Mouse (Mus musculus): ENCODE measurements at regions not wholly inside any gene's neighbourhood (a gene's known extent, or its start where the extent isn't known, plus 50 kb on each side); places are given as distances from the start of the nearest gene placed in this dataset.

GRCm38 (mm10) chr1:186297464-186297863, 180.4 kb upstream of the Lyplal1 start:
- no peak for DNase-seq (ENCODE audit: low read depth, low spot score)

GRCm38 (mm10) chr1:186295201-186295600, 178.1 kb upstream of the Lyplal1 start:
- no peak for DNase-seq (ENCODE audit: low read depth, low spot score)

GRCm38 (mm10) chr1:186294635-186295034, 177.5 kb upstream of the Lyplal1 start:
- DNase-seq (ENCODE audit: low read depth, low spot score) = no peak

GRCm38 (mm10) chr1:186289117-186289516, 172.0 kb upstream of the Lyplal1 start:
- DNase-seq (ENCODE audit: low read depth, low spot score) = no peak

GRCm38 (mm10) chr1:186287831-186288230, 170.7 kb upstream of the Lyplal1 start:
- DNase-seq (ENCODE audit: low read depth, low spot score) = no peak

GRCm38 (mm10) chr1:186286401-186286800, 169.3 kb upstream of the Lyplal1 start:
- no peak for DNase-seq (ENCODE audit: low read depth, low spot score)

- DNase-seq (ENCODE audit: low read depth, low spot score) = no peak
These were observed 161.0 kb upstream of the Lyplal1 start for GRCm38 (mm10) chr1:186277981-186278634.

GRCm38 (mm10) chr1:186271436-186271835, 154.3 kb upstream of the Lyplal1 start:
- DNase-seq (ENCODE audit: low read depth, low spot score) = no peak

GRCm38 (mm10) chr1:186267317-186267716, 150.2 kb upstream of the Lyplal1 start:
- DNase-seq (ENCODE audit: low read depth, low spot score) = peak; percentile 71

GRCm38 (mm10) chr1:186264639-186265038, 147.5 kb upstream of the Lyplal1 start:
- no peak for DNase-seq (ENCODE audit: low read depth, low spot score)

- no peak for DNase-seq (ENCODE audit: low read depth, low spot score)
These were observed 146.8 kb upstream of the Lyplal1 start for GRCm38 (mm10) chr1:186263955-186264354.

GRCm38 (mm10) chr1:186263196-186263595, 146.1 kb upstream of the Lyplal1 start:
- no peak for DNase-seq (ENCODE audit: low read depth, low spot score)

- DNase-seq (ENCODE audit: low read depth, low spot score) = no peak
These were observed 144.9 kb upstream of the Lyplal1 start for GRCm38 (mm10) chr1:186262040-186262439.

- peak; percentile 77 for DNase-seq (ENCODE audit: low read depth, low spot score)
These were observed 144.3 kb upstream of the Lyplal1 start for GRCm38 (mm10) chr1:186261326-186261833.

GRCm38 (mm10) chr1:186257611-186258010, 140.5 kb upstream of the Lyplal1 start:
- DNase-seq (ENCODE audit: low read depth, low spot score) = no peak

GRCm38 (mm10) chr1:186255476-186256080, 138.5 kb upstream of the Lyplal1 start:
- no peak for DNase-seq (ENCODE audit: low read depth, low spot score)

- no peak for DNase-seq (ENCODE audit: low read depth, low spot score)
These were observed 137.4 kb upstream of the Lyplal1 start for GRCm38 (mm10) chr1:186254500-186254899.

GRCm38 (mm10) chr1:186252551-186252950, 135.4 kb upstream of the Lyplal1 start:
- no peak for DNase-seq (ENCODE audit: low read depth, low spot score)

- DNase-seq (ENCODE audit: low read depth, low spot score) = no peak
These were observed 133.2 kb upstream of the Lyplal1 start for GRCm38 (mm10) chr1:186250316-186250715.

GRCm38 (mm10) chr1:186249214-186249613, 132.1 kb upstream of the Lyplal1 start:
- no peak for DNase-seq (ENCODE audit: low read depth, low spot score)

GRCm38 (mm10) chr1:186245723-186246440, 128.8 kb upstream of the Lyplal1 start:
- no peak for DNase-seq (ENCODE audit: low read depth, low spot score)

- DNase-seq (ENCODE audit: low read depth, low spot score) = no peak
These were observed 124.0 kb upstream of the Lyplal1 start for GRCm38 (mm10) chr1:186241112-186241511.

- peak; percentile 20 for DNase-seq (ENCODE audit: low read depth, low spot score)
These were observed 120.4 kb upstream of the Lyplal1 start for GRCm38 (mm10) chr1:186237556-186237955.

Data from mesoderm, embryonic 11.5 days (tissue).